Mouse (Mus musculus) small intestine, adult 2 months (tissue): Measurements from ENCODE around the gene Olfr1329.

Experiments
- CTCF ChIP-seq: fragments of 200-500 bp; IDR thresholded peaks from 2 replicates; pipeline ENCODE4 v1.5.1; 2012; ENCODE audit warnings: low read depth, mild to moderate bottlenecking, control low read depth, inconsistent platforms, low read length, moderate library complexity, mixed read lengths; ENCODE audit not compliant: insufficient replicate concordance, insufficient read length; ENCODE audit errors: extremely low read depth
- POLR2A ChIP-seq: fragments of 200-500 bp; IDR thresholded peaks from 2 replicates; pipeline ENCODE4 v1.6.1; 2012; ENCODE audit warnings: low read depth, mild to moderate bottlenecking, control low read depth, inconsistent platforms, low read length, moderate library complexity

- TF ChIP-seq CTCF: no peak
- no peak for TF ChIP-seq POLR2A
Observed at GRCm38 (mm10) chr4:118961141-118961628, 43.9 kb upstream of the Olfr1329 start, which contains the start of gene Lao1.
